Mouse (Mus musculus) retina, postnatal 1 day (tissue): ENCODE data around the gene Mcu.
A peak's percentile ranks its signal among the peaks of the same experiment; 100 is the strongest.

Experiments used
- DNase-seq: peaks from one replicate; pipeline ENCODE4 v3.0.0-alpha.2; 2012

Gene Mcu

GRCm38 (mm10) chr10:59487351-59487750, 129.1 kb downstream of the Mcu start:
- no peak for DNase-seq

GRCm38 (mm10) chr10:59484318-59484717, 132.2 kb downstream of the Mcu start:
- no peak for DNase-seq

GRCm38 (mm10) chr10:59481381-59481780, 135.1 kb downstream of the Mcu start:
- DNase-seq: no peak

GRCm38 (mm10) chr10:59470451-59470850, 146.0 kb downstream of the Mcu start:
- no peak for DNase-seq

- no peak for DNase-seq
These were observed 149.2 kb downstream of the Mcu start for GRCm38 (mm10) chr10:59467297-59467696.

GRCm38 (mm10) chr10:59466626-59467025, 149.9 kb downstream of the Mcu start:
- DNase-seq: no peak

- DNase-seq: no peak
These were observed 150.9 kb downstream of the Mcu start for GRCm38 (mm10) chr10:59465546-59465945.

GRCm38 (mm10) chr10:59462307-59462706, 154.2 kb downstream of the Mcu start:
- DNase-seq: no peak

GRCm38 (mm10) chr10:59459767-59460166, 156.7 kb downstream of the Mcu start:
- DNase-seq: no peak

GRCm38 (mm10) chr10:59454631-59455030, 161.9 kb downstream of the Mcu start:
- DNase-seq: no peak

GRCm38 (mm10) chr10:59451839-59452238, 164.7 kb downstream of the Mcu start:
- peak; percentile 73 for DNase-seq

- DNase-seq: no peak
These were observed 168.9 kb downstream of the Mcu start for GRCm38 (mm10) chr10:59447546-59447945.

- DNase-seq: no peak
These were observed 169.5 kb downstream of the Mcu start for GRCm38 (mm10) chr10:59446911-59447437.

- DNase-seq: no peak
These were observed 171.9 kb downstream of the Mcu start for GRCm38 (mm10) chr10:59444635-59445034.

- DNase-seq: no peak
These were observed 172.4 kb downstream of the Mcu start for GRCm38 (mm10) chr10:59444106-59444505.

GRCm38 (mm10) chr10:59443212-59443611, 173.3 kb downstream of the Mcu start:
- DNase-seq: no peak

GRCm38 (mm10) chr10:59441735-59442134, 174.8 kb downstream of the Mcu start, which contains the start of gene Oit3:
Gene Oit3, minus strand, starts transcription at chr10:59441778.
- no peak for DNase-seq

GRCm38 (mm10) chr10:59440177-59440576, 176.3 kb downstream of the Mcu start:
- DNase-seq: no peak

GRCm38 (mm10) chr10:59439508-59439931, 177.0 kb downstream of the Mcu start:
- no peak for DNase-seq

GRCm38 (mm10) chr10:59438651-59439050, 177.8 kb downstream of the Mcu start:
- DNase-seq: no peak

- no peak for DNase-seq
These were observed 180.7 kb downstream of the Mcu start for GRCm38 (mm10) chr10:59435746-59436145.

GRCm38 (mm10) chr10:59430701-59431218, 185.7 kb downstream of the Mcu start:
- no peak for DNase-seq

GRCm38 (mm10) chr10:59429448-59430135, 186.9 kb downstream of the Mcu start:
- DNase-seq: peak; percentile 19

GRCm38 (mm10) chr10:59426371-59426770, 190.1 kb downstream of the Mcu start:
- no peak for DNase-seq

- no peak for DNase-seq
These were observed 191.1 kb downstream of the Mcu start for GRCm38 (mm10) chr10:59425369-59425768.
